ENCODE assay signal across 14 mouse cellular contexts in genomic region chr5:63821176-63821575, GRCm38 (mm10). TPM values are rescaled to one million over a fixed set of nuclear protein-coding genes. Genes with fewer than 3 reads are reported as not detected.
DNase-seq lines count a peak whose midpoint lies in the region; ATAC-seq and TF ChIP-seq lines count a peak whose summit lies in the region.
"Had no signal": no experiment of that assay in that cellular context is flagged by ENCODE, and none has a peak within 500 bp of the region (broad histone marks: within the 10 kb centered on the region; RNA-seq: fewer than 3 reads in every experiment).

No protein-coding gene starts in this region.

- no peak overlapping the region for H3K9ac ChIP-seq in liver, embryonic 14.5 days (replicated peaks)
- H3K9ac ChIP-seq: embryonic facial prominence, embryonic 13.5 days; hindbrain, embryonic 14.5 days; limb, embryonic 13.5 days had no signal

- H3K4me2 ChIP-seq in liver, embryonic 14.5 days (ENCODE audit: low read depth), result no peak overlapping the region
- H3K4me2 ChIP-seq: embryonic facial prominence, embryonic 13.5 days; hindbrain, embryonic 14.5 days; limb, embryonic 13.5 days had no signal

- TF ChIP-seq EP300 in liver, embryonic 14.5 days (IDR thresholded peaks at IDR 0.05; ENCODE audit: low read depth), result no peak

- H3K4me1 ChIP-seq in liver, embryonic 14.5 days (replicated peaks; ENCODE audit: control insufficient read depth in 2 of 2, insufficient read depth in 2 of 2, low read length in 1 of 2), result peaks cover 11 to 46% of the 10 kb centered on the region in 2 experiments
- H3K4me1 ChIP-seq: embryonic facial prominence, embryonic 13.5 days had no signal

- DNase-seq in adrenal gland, postnatal 14 days, result peak; percentile 7
- DNase-seq in adrenal gland, adult 8-10 months, result no peak
- peak; percentile 34 for DNase-seq in MEL-GATA-1-ER (ENCODE audit: extremely low read depth, low read depth)
- no peak for DNase-seq in liver, embryonic 14.5 days (ENCODE audit: low read depth in 3 of 3, low spot score in 3 of 3)
- no peak for DNase-seq in kidney, postnatal 4 days
- DNase-seq in heart, adult 11 months, result no peak
- DNase-seq in urinary bladder, postnatal 25 days (ENCODE audit: low spot score), result no peak
- DNase-seq: retina, postnatal 1 day; thymus, postnatal 36 days had no signal

- no peaks in the 10 kb centered on the region for H3K27me3 ChIP-seq in liver, embryonic 14.5 days (ENCODE audit: control insufficient read depth, insufficient read depth, low read length)
- H3K27me3 ChIP-seq: embryonic facial prominence, embryonic 13.5 days; limb, embryonic 13.5 days had no signal

- H3K9me3 ChIP-seq in liver, embryonic 14.5 days (ENCODE audit: control insufficient read depth, low read length), result no peaks in the 10 kb centered on the region
- H3K9me3 ChIP-seq: embryonic facial prominence, embryonic 13.5 days; limb, embryonic 13.5 days had no signal

- H3K27ac ChIP-seq in liver, embryonic 14.5 days, result no peak overlapping the region
- H3K27ac ChIP-seq: embryonic facial prominence, embryonic 13.5 days; hindbrain, embryonic 14.5 days; limb, embryonic 13.5 days had no signal

- peak; percentile 54 for TF ChIP-seq CTCF in liver, embryonic 14.5 days (IDR thresholded peaks at IDR 0.05; ENCODE audit: low read depth)

- no peak overlapping the region for H3K4me3 ChIP-seq in liver, embryonic 14.5 days (ENCODE audit: insufficient read depth in 1 of 2, low read depth in 2 of 2, low read length in 2 of 2)
- H3K4me3 ChIP-seq: embryonic facial prominence, embryonic 13.5 days; limb, embryonic 13.5 days had no signal

- H3K36me3 ChIP-seq in liver, embryonic 14.5 days (replicated peaks; ENCODE audit: control insufficient read depth, insufficient read depth, low read depth), result no peaks in the 10 kb centered on the region
- H3K36me3 ChIP-seq: embryonic facial prominence, embryonic 13.5 days; limb, embryonic 13.5 days had no signal

- ATAC-seq in liver, embryonic 14.5 days (ENCODE audit: insufficient read depth), result no peak
- ATAC-seq in monocyte, adult 5-6 weeks (replicated peaks; ENCODE audit: insufficient number of reproducible peaks, low FRiP score, low TSS enrichment, poor library complexity, severe bottlenecking), result 0 out of 2 replicates have a peak, but pooled peaks have one; percentile 44
- ATAC-seq: forebrain, embryonic 16.5 days had no signal

- 60% methylated on average over 5 of the region's 5 CpGs for WGBS in liver, embryonic 14.5 days (ENCODE audit: insufficient replicate concordance)

RNA-seq across cellular contexts. Expression of gene 0610040J01Rik, which starts 9.0 kb away (rescaled TPM):
- 0.71 and 4.0 TPM in 2 replicates for total RNA-seq in adrenal gland, postnatal 14 days (2021)
- under 1 TPM; 0.45 to 0.81 (median 0.66) TPM for total RNA-seq in adrenal gland, adult 8-10 months (2022)
- 5.2 and 6.0 TPM in 2 replicates for polyA plus RNA-seq in liver, embryonic 14.5 days (2012; rRNA removed)
- 8.0 and 8.5 TPM in 2 replicates for polyA plus RNA-seq in liver, embryonic 14.5 days (2014; fragmentation: Nextera tagmentation; extraction: Ambion mirVana)
- total RNA-seq in monocyte, adult 5-6 weeks (2017), result 1.5 to 7.6 TPM (median 1.8 TPM) in 3 replicates

Comparison
In these comparisons a context has a peak if more than half of its experiments do, and no peak if none do; other contexts are left out.
1. DNase-seq: peak in adrenal gland, postnatal 14 days (single experiment) and MEL-GATA-1-ER (single experiment); none in adrenal gland, adult 8-10 months (single experiment), liver, embryonic 14.5 days (0 of 3), kidney, postnatal 4 days (0 of 2), heart, adult 11 months (single experiment) and urinary bladder, postnatal 25 days (single experiment).